Mouse (Mus musculus): ENCODE results near the gene Pde1a.

- no peak for TF ChIP-seq CTCF (IDR thresholded peaks at IDR 0.05; ENCODE audit: control insufficient read depth, insufficient read depth, insufficient replicate concordance, low read depth, low read length)
- TF ChIP-seq POLR2A (IDR thresholded peaks at IDR 0.05; ENCODE audit: control insufficient read depth, low read depth, low read length): no peak
Observed at GRCm38 (mm10) chr2:80014161-80014560, 115.1 kb downstream of the Pde1a start.

Measured in testis, adult 2 months (tissue).